Mouse (Mus musculus): ENCODE results near the gene Phf24. TPM values are rescaled to one million over a fixed set of nuclear protein-coding genes. Genes with fewer than 3 reads are reported as not detected.

Phf24 gene
- polyA plus RNA-seq, 1 experiment from 2014 or later = 3.4 TPM

DNA sequence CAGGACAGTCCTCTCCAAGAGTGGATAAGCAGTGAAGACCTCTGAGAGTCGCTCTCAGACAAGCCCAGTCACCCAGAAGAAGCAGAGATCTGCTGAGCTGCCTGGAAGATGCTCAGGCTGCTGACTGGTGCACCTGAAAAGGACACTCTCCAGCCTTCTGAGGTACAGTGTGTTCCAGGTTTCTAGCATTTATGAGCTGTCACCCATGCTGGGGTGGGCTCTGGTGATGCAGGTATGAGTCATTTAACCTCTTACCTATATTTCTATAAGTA lies 35.8 kb upstream of the Phf24 start:
- Histone ChIP-seq H3K4me2 (no peak overlapping the region), H3K4me1 (replicated peaks) (peaks cover 5% of the 10 kb centered on the region; the same call in 1 of the 2 replicates), H3K36me3 (no peaks in the 10 kb centered on the region), H3K27ac (ENCODE audit: poor library complexity, severe bottlenecking) (peak overlapping the region; percentile 26; the same call in 1 of the 2 replicates), H3K9ac (no peak overlapping the region), H3K4me3 (no peak overlapping the region), H3K9me3 (replicated peaks) (no peaks in the 10 kb centered on the region), H3K27me3 (replicated peaks) (peaks cover 3% of the 10 kb centered on the region; the same call in 1 of the 2 replicates)
- WGBS = 45% methylated on average over 1 of the region's 1 CpGs
- ATAC-seq (ENCODE audit: insufficient number of reproducible peaks, low FRiP score) = no peak

DNA sequence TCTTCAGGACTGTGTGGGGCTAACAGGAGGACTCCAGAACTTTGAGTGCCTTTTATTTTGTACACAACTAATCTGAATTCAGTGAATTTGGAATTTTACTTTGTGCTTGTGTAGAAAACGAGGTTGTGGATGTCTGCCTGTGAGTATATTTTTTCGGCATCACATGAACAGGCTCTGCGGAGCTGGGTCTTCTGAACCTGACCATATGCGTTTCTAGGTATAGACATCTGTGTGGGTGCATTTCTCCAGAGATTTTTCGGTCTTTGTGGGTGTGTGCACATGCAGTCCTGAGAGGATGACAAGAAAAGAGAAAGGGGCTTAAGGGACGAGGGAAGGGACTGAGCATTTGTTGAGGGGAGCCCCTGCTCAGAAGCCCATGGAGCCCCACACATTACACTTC lies 29.5 kb upstream of the Phf24 start:
- no peaks in the 10 kb centered on the region for H3K27me3 ChIP-seq (replicated peaks)
- no peak overlapping the region for H3K4me3 ChIP-seq
- no peak overlapping the region for H3K27ac ChIP-seq (ENCODE audit: poor library complexity, severe bottlenecking)
- no peak overlapping the region for H3K4me2 ChIP-seq
- no peaks in the 10 kb centered on the region for H3K36me3 ChIP-seq
- H3K9ac ChIP-seq = no peak overlapping the region
- H3K9me3 ChIP-seq (replicated peaks) = no peaks in the 10 kb centered on the region
- ATAC-seq (ENCODE audit: insufficient number of reproducible peaks, low FRiP score) = no peak
- 87% methylated on average over 6 of the region's 6 CpGs for WGBS
- H3K4me1 ChIP-seq (replicated peaks) = no peaks in the 10 kb centered on the region

- Histone ChIP-seq H3K27ac (ENCODE audit: poor library complexity, severe bottlenecking) (no peak overlapping the region), H3K36me3 (no peaks in the 10 kb centered on the region), H3K4me2 (no peak overlapping the region), H3K4me1 (replicated peaks) (no peaks in the 10 kb centered on the region), H3K9me3 (replicated peaks) (no peaks in the 10 kb centered on the region), H3K4me3 (no peak overlapping the region), H3K27me3 (replicated peaks) (no peaks in the 10 kb centered on the region), H3K9ac (no peak overlapping the region)
- 91% methylated on average over 6 of the region's 6 CpGs for WGBS
- no peak for ATAC-seq (ENCODE audit: insufficient number of reproducible peaks, low FRiP score)
Measured at GRCm38 (mm10) chr4:42888806-42889205, 27.7 kb upstream of the Phf24 start.

- no peak for ATAC-seq (ENCODE audit: insufficient number of reproducible peaks, low FRiP score)
- Histone ChIP-seq H3K4me3 (no peak overlapping the region), H3K9ac (no peak overlapping the region), H3K9me3 (replicated peaks) (no peaks in the 10 kb centered on the region), H3K27me3 (replicated peaks) (no peaks in the 10 kb centered on the region), H3K27ac (ENCODE audit: poor library complexity, severe bottlenecking) (no peak overlapping the region), H3K4me1 (replicated peaks) (no peaks in the 10 kb centered on the region), H3K36me3 (no peaks in the 10 kb centered on the region), H3K4me2 (no peak overlapping the region)
- 69% methylated on average over 7 of the region's 7 CpGs for WGBS
Measured at GRCm38 (mm10) chr4:42891176-42891575, 25.3 kb upstream of the Phf24 start.

DNA sequence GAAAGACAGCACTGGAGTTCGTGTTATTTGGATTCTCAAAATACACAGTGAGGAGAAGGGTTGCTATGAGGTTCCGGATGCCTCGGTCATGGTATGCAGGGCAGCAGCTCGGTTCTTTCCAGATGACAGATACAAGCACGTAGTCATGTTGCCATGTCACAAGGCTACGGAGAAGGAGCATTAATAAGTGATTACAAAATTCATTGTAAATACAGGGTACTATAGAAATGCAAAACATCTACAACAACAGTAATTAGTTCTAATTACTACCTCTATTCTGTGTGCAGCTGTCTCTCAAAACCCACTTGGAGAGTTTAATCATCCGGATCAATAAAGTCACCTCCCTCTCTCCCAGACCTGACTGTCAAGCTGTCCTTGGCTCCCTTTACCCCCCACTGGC lies 21.3 kb upstream of the Phf24 start:
- Histone ChIP-seq H3K9ac (no peak overlapping the region), H3K4me1 (replicated peaks) (no peaks in the 10 kb centered on the region), H3K36me3 (no peaks in the 10 kb centered on the region), H3K27ac (ENCODE audit: poor library complexity, severe bottlenecking) (no peak overlapping the region), H3K27me3 (replicated peaks) (no peaks in the 10 kb centered on the region), H3K9me3 (replicated peaks) (no peaks in the 10 kb centered on the region), H3K4me3 (no peak overlapping the region), H3K4me2 (no peak overlapping the region)
- 78% methylated on average over 7 of the region's 7 CpGs for WGBS
- ATAC-seq (ENCODE audit: insufficient number of reproducible peaks, low FRiP score) = no peak

DNA sequence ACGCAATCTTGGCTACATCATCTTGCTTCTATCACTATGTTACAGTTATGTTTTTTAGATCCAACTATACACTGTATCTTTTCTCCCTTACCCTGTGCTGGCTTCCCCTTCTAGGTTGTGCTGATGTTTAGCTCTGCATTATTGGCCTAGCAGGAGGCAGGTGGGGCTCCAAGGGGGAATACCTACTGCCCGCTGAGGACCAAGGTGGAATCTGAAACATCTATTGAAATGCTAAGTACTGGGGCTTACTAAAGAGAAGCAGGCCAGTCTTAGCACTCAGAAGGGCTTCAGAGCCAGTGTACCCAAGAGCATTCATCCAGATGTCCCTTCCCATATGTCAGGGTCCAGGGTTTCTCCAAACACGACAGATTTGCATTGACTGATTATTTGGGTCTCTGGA lies 17.5 kb upstream of the Phf24 start:
- no peak overlapping the region for H3K9ac ChIP-seq
- 39% methylated on average over 3 of the region's 3 CpGs for WGBS
- H3K4me3 ChIP-seq = no peak overlapping the region
- H3K36me3 ChIP-seq = no peaks in the 10 kb centered on the region
- H3K27ac ChIP-seq (ENCODE audit: poor library complexity, severe bottlenecking) = no peak overlapping the region
- no peak overlapping the region for H3K4me2 ChIP-seq
- H3K4me1 ChIP-seq (replicated peaks) = no peaks in the 10 kb centered on the region
- H3K9me3 ChIP-seq (replicated peaks) = no peaks in the 10 kb centered on the region
- no peak for ATAC-seq (ENCODE audit: insufficient number of reproducible peaks, low FRiP score)
- 0 out of 2 replicates have a peak, but pooled peaks cover 3% of the 10 kb centered on the region for H3K27me3 ChIP-seq (replicated peaks)

GRCm38 (mm10) chr4:42900878-42901277 lies 15.6 kb upstream of the Phf24 start:
- WGBS = 48% methylated on average over 5 of the region's 5 CpGs
- no peaks in the 10 kb centered on the region for H3K9me3 ChIP-seq (replicated peaks)
- H3K9ac ChIP-seq = no peak overlapping the region
- no peaks in the 10 kb centered on the region for H3K36me3 ChIP-seq
- ATAC-seq (ENCODE audit: insufficient number of reproducible peaks, low FRiP score) = no peak
- peaks cover 3% of the 10 kb centered on the region; the same call in 1 of the 2 replicates for H3K27me3 ChIP-seq (replicated peaks)
- H3K27ac ChIP-seq (ENCODE audit: poor library complexity, severe bottlenecking) = no peak overlapping the region
- no peak overlapping the region for H3K4me2 ChIP-seq
- H3K4me3 ChIP-seq = no peak overlapping the region
- H3K4me1 ChIP-seq (replicated peaks) = no peaks in the 10 kb centered on the region

DNA sequence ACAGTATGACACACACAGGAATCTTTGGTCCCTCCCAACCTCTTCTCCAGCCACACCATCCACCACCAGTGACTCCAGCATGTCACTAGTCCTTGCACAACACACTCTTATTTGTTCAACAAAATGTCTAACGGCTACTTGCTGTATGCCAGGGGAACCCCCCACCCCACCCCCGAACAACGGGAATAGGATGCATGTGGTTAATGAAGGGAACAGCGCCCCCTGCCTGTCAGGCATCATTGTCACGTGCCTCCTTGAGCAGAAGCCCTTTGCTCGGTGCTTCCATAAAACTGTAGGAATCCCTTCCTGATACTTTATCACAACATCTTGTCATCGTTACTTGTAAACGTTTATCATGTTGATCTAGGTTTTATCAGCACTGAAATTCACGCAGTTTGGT lies 14.3 kb upstream of the Phf24 start:
- Histone ChIP-seq H3K27ac (ENCODE audit: poor library complexity, severe bottlenecking) (no peak overlapping the region), H3K4me3 (no peak overlapping the region), H3K9me3 (replicated peaks) (no peaks in the 10 kb centered on the region), H3K36me3 (no peaks in the 10 kb centered on the region), H3K9ac (no peak overlapping the region), H3K27me3 (replicated peaks) (peaks cover 3% of the 10 kb centered on the region; the same call in 1 of the 2 replicates), H3K4me2 (no peak overlapping the region), H3K4me1 (replicated peaks) (no peaks in the 10 kb centered on the region)
- WGBS = 47% methylated on average over 9 of the region's 9 CpGs
- no peak for ATAC-seq (ENCODE audit: insufficient number of reproducible peaks, low FRiP score)

- WGBS = 82% methylated on average over 5 of the region's 5 CpGs
- Histone ChIP-seq H3K27me3 (replicated peaks) (peaks cover 3% of the 10 kb centered on the region; the same call in 1 of the 2 replicates), H3K36me3 (no peaks in the 10 kb centered on the region), H3K9me3 (replicated peaks) (no peaks in the 10 kb centered on the region), H3K9ac (no peak overlapping the region), H3K4me3 (no peak overlapping the region), H3K27ac (ENCODE audit: poor library complexity, severe bottlenecking) (no peak overlapping the region), H3K4me2 (no peak overlapping the region), H3K4me1 (replicated peaks) (no peaks in the 10 kb centered on the region)
- ATAC-seq (ENCODE audit: insufficient number of reproducible peaks, low FRiP score) = no peak
Measured at GRCm38 (mm10) chr4:42902730-42903129, 13.7 kb upstream of the Phf24 start.

GRCm38 (mm10) chr4:42903942-42904341 lies 12.5 kb upstream of the Phf24 start:
- H3K4me2 ChIP-seq = no peak overlapping the region
- no peak overlapping the region for H3K9ac ChIP-seq
- peaks cover 3% of the 10 kb centered on the region; the same call in 1 of the 2 replicates for H3K27me3 ChIP-seq (replicated peaks)
- no peak for ATAC-seq (ENCODE audit: insufficient number of reproducible peaks, low FRiP score)
- no peak overlapping the region for H3K4me3 ChIP-seq
- H3K9me3 ChIP-seq (replicated peaks) = no peaks in the 10 kb centered on the region
- H3K4me1 ChIP-seq (replicated peaks) = no peaks in the 10 kb centered on the region
- H3K36me3 ChIP-seq = no peaks in the 10 kb centered on the region
- no peak overlapping the region for H3K27ac ChIP-seq (ENCODE audit: poor library complexity, severe bottlenecking)
- WGBS = 69% methylated on average over 1 of the region's 1 CpGs

DNA sequence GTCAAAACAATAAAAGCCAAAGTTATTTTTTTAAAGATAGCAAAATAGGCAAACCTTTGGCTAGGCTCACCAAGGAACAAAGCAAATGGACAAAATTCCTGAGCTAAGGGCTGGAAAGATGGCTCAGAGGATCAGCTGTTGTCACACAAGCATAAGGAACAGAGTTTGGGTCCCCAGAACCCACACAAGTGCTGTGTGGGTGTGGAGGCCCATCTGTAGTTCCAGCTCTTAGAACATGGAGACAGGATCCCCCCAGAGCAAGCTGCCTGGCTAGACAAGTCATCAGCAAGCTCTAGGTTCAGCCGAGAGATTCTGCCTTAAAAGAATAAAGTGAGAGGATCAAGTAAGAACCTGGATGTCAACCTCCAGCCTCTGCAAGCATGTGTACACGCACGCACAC lies 11.9 kb upstream of the Phf24 start:
- Histone ChIP-seq H3K9ac (no peak overlapping the region), H3K4me1 (replicated peaks) (no peaks in the 10 kb centered on the region), H3K36me3 (no peaks in the 10 kb centered on the region), H3K4me3 (no peak overlapping the region), H3K27ac (ENCODE audit: poor library complexity, severe bottlenecking) (no peak overlapping the region), H3K4me2 (no peak overlapping the region), H3K9me3 (replicated peaks) (no peaks in the 10 kb centered on the region), H3K27me3 (replicated peaks) (peaks cover 3% of the 10 kb centered on the region; the same call in 1 of the 2 replicates)
- 85% methylated on average over 3 of the region's 3 CpGs for WGBS
- ATAC-seq (ENCODE audit: insufficient number of reproducible peaks, low FRiP score) = no peak

DNA sequence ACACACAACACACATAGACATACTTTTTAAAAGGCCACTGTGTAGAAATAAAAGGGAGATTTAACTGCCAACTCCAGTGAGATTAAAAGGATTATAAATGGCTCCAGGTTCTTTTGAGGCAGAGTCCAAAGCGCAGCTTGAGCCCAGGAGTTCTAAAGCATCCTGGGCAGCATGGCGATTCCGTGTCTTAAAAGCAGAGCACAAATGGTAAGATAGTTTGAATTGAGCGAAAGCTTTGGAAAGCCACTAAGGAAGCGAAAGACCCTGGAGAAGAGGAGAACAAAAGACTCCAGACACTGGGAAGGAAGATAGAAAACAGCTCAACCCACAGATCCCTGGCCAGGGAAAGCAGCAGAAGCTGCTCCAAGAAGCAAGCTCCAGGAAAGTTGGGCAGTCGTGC lies 11.5 kb upstream of the Phf24 start:
- 83% methylated on average over 6 of the region's 6 CpGs for WGBS
- Histone ChIP-seq H3K27ac (ENCODE audit: poor library complexity, severe bottlenecking) (no peak overlapping the region), H3K4me2 (no peak overlapping the region), H3K4me3 (no peak overlapping the region), H3K9ac (no peak overlapping the region), H3K36me3 (no peaks in the 10 kb centered on the region), H3K4me1 (replicated peaks) (no peaks in the 10 kb centered on the region), H3K9me3 (replicated peaks) (no peaks in the 10 kb centered on the region), H3K27me3 (replicated peaks) (peaks cover 3% of the 10 kb centered on the region; the same call in 1 of the 2 replicates)
- ATAC-seq (ENCODE audit: insufficient number of reproducible peaks, low FRiP score) = no peak

All from heart, embryonic 12.5 days (tissue).